Mouse (Mus musculus): ENCODE measurements around the gene Csnk1d. TPM values are rescaled to one million over a fixed set of nuclear protein-coding genes. Genes with fewer than 3 reads are reported as not detected.

Csnk1d gene
- total RNA-seq, 2 experiments from 2014 or later, result 50.0 to 53.7 TPM

- no peak overlapping the region for H3K4me3 ChIP-seq
- intact Hi-C loops (cut with DNase I), result no loop called here
- no peak for TF ChIP-seq CTCF (IDR thresholded peaks at IDR 0.05)
- 0 out of 2 replicates have a peak overlapping the region, but pooled peaks have one; percentile 97 for H3K27ac ChIP-seq
- no peak for DNase-seq
Measured at GRCm38 (mm10) chr11:120959564-120959963, 31.6 kb downstream of the Csnk1d start.

DNA sequence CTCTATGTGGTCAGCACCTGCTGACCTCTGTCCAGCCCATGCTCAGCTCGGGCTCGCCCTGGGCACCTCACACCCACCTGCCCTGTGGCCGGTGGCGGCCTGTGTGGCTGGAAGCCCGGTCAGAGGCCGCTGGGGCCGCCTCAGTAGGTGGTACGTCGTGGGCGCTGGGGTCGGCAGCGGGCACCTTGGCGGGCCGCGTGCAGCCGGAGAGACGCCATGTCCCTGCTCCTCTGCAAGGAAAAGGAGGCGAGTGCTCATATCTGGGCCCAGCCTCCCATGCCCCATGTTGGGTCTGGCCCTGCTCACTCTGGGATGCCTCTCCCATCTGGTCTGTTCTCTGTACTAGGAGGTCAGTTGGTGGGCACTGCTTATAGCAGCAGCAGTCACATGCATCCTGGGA, 32.1 kb downstream of the Csnk1d start:
- H3K27ac ChIP-seq, result peak overlapping the region; percentile 97; the same call in 1 of the 2 replicates
- peak; percentile 40 for DNase-seq
- intact Hi-C loops (cut with DNase I), result no loop called here
- no peak overlapping the region for H3K4me3 ChIP-seq
- no peak for TF ChIP-seq CTCF (IDR thresholded peaks at IDR 0.05)

- no peak for TF ChIP-seq CTCF (IDR thresholded peaks at IDR 0.05)
- Histone ChIP-seq H3K4me3 (peak overlapping the region; percentile 38), H3K27ac (peak overlapping the region; percentile 97)
- intact Hi-C loops (cut with DNase I), result no loop called here
- DNase-seq, result peak; percentile 70
Measured at GRCm38 (mm10) chr11:120957731-120958257, 33.3 kb downstream of the Csnk1d start.

- DNase-seq, result no peak
- Histone ChIP-seq H3K4me3 (peak overlapping the region; percentile 38), H3K27ac (peak overlapping the region; percentile 97)
- no peak for TF ChIP-seq CTCF (IDR thresholded peaks at IDR 0.05)
- intact Hi-C loops (cut with DNase I), result no loop called here
Measured at GRCm38 (mm10) chr11:120957052-120957451, 34.1 kb downstream of the Csnk1d start.

- no peak for DNase-seq
- Histone ChIP-seq H3K27ac (peak overlapping the region; percentile 97), H3K4me3 (peak overlapping the region; percentile 9; the same call in 1 of the 2 replicates)
- intact Hi-C loops (cut with DNase I), result no loop called here
- TF ChIP-seq CTCF (IDR thresholded peaks at IDR 0.05), result no peak
Measured at GRCm38 (mm10) chr11:120955701-120956100, 35.4 kb downstream of the Csnk1d start.

DNA sequence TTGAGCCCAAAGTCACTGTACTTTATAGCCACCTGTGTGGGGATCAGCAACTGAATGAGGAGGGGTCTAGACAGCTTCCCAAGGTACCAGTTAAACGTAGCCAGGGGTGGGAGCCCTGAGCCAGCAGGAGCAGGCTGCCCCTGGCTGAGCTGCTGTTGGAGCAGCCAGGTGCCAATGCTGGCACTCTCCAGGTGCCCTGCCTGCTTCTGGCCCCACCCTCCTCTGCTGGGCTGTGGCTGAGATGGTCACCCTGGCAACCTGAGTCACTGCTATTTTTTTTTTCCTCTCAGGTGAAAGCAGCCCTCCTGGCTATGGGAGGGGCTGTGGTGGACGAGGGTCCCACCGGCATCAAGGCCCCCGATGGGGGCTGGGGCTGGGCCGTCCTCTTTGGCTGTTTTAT, 36.2 kb downstream of the Csnk1d start:
- Histone ChIP-seq H3K27ac (peak overlapping the region; percentile 97), H3K4me3 (peak overlapping the region; percentile 65)
- TF ChIP-seq CTCF (IDR thresholded peaks at IDR 0.05), result no peak
- peak; percentile 75 for DNase-seq
- intact Hi-C loops (cut with DNase I), result no loop called here

DNA sequence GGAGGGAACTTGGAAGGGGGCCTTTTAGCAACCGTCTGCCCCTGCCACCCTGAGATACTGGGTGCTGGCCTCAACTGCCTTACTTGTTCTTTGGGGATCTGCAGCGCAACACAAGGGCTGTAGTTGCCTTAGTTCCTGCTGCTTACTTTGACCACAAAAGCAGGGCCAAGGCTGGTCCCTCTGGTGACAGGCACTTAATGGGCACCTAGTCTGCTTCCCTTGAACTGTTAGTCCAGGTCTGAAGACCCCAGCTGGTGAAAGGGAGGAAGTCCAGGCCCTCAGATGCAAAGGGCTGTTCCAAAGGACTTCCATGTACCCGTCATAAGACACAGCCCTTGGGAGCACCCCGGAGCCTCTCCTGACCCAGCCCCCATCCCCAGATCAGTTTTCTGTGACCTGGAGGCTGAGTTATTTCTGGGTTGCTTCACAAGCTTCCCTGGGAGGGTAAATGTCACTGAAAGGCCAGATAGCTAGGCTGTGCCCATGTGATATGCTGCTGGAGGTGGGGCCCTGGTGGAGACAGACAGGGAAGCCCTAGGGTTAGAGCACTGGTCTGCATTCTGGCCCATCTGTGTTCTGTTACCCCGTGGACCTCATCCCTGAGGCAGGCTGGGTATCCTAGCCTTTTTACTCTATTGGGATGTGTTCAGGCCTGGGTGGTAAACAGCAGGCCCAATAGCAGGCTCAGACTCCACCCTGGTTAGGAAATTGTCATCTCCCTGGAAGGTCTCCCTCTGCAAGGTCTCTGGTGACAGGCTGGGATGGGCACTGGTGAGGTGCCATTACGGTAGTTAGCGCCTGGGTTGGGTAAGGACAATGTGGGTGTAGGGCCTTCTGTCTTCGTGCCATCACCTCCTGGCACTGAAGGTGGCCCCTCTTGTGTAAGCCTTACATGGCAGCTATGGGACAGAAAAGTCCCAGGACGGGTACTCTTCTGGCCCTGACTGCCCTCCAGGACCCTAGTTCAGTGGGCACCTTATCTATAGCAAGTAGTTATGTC, 39.1 kb downstream of the Csnk1d start:
- intact Hi-C loops (cut with DNase I), result no loop called here
- DNase-seq, result peak; percentile 88
- TF ChIP-seq CTCF (IDR thresholded peaks at IDR 0.05), result peak; percentile 15; the same call in 1 of the 2 replicates
- Histone ChIP-seq H3K4me3 (peak overlapping the region; percentile 73), H3K27ac (peak overlapping the region; percentile 97)

DNA sequence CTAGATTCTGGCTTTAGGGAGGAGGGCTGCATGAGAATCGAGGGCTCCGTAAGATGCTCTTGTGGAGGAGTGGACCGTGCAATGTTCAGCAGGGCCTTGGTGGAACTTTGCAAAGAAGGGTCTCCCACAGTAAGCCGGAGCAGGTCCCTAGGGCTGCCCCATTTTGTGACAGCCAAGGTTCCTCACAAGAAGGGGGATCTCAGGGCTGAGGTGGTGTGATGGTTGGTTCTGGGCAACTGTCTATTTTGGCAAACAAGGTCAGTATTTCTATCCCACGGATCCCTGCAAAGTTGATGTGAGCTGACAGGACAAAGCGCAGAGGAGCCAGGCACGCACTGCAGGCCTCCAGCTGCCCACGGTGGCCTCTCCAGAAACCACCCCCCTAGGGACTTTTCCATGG, 39.9 kb downstream of the Csnk1d start:
- no peak for DNase-seq
- intact Hi-C loops (cut with DNase I), result no loop called here
- no peak for TF ChIP-seq CTCF (IDR thresholded peaks at IDR 0.05)
- Histone ChIP-seq H3K27ac (peak overlapping the region; percentile 97), H3K4me3 (peak overlapping the region; percentile 73)

- peak; percentile 98 for DNase-seq
- peak overlapping the region; percentile 97 for H3K27ac ChIP-seq
- intact Hi-C loops (cut with DNase I), result no loop called here
- peak overlapping the region; percentile 73 for H3K4me3 ChIP-seq
- peak; percentile 32; the same call in 1 of the 2 replicates for TF ChIP-seq CTCF (IDR thresholded peaks at IDR 0.05)
Measured at GRCm38 (mm10) chr11:120950281-120951202, 40.6 kb downstream of the Csnk1d start.

DNA sequence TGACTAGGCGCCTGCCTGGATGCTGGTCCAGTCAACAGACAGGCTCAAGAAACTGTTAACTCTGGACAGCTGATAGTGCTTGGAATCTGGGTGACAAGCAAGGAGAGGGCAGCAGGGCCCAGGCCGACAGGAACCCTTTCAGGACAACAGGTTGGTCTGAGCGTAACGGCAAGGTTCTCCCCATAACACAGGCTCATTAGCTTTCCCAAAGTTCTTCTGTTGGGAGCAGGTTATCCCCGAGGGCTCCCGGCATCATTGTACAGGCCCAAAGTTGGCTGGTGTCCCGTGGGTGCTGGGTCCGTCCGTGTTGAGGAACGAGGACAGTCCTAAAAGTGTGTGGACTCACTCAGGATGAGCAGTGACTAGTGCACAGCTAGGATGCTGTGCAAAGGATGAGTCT, 41.3 kb downstream of the Csnk1d start:
- H3K4me3 ChIP-seq, result peak overlapping the region; percentile 73
- no peak for TF ChIP-seq CTCF (IDR thresholded peaks at IDR 0.05)
- peak; percentile 70 for DNase-seq
- intact Hi-C loops (cut with DNase I), result loop anchor here (2.0 kb wide), 1 partner anchor 17 kb away; the partner anchor contains the start of gene Ccdc57
- H3K27ac ChIP-seq, result peak overlapping the region; percentile 97

DNA sequence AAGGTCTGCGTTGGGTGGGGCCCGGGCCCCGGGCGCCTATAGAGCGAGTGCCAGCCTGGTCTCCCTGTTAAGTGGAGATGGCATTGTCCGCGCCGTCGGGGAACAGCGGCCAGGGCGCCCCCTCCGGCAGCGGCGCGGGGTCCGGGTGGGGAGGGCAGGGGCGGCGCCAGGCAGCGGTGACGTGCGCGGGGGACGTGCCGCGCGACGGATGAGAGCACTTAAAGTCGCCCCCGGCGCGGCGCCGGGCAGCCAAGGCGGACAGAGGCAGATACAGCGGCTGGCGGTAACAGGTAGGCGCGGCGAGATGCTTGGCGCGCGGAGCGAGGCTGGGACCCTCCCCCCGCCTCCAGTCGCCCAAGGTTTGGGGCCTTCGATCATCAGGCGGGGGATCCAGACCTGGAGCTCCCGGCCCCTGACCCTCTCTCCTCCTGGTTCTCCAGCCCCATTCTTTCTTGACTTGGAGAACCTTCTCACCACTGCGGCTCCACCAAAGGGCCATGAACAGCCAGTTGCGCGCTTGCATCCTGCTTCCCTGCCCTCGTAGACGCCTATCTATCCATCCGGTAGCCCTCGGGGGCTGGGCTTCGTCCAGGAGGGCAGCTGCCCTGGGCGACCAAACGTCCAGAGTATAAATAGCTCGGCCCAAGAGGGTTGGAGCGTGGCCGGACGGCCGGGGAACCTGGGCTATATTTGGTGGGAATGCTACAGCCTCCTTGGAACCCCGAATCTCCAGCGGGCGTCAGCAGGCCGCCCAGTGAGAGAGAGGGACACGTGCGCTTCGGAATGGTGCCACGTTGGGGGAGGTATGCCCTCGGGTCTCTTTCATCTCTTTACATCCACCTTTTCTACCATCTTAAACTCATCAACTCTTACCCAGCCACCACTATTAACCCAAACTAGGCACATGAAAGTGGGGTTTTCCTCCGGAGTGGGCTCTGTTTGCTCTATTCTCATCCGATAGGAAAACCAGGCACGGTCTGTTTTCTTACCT, 42.0 kb downstream of the Csnk1d start:
- DNase-seq, result peak; percentile 93
- TF ChIP-seq CTCF (IDR thresholded peaks at IDR 0.05), result peak; percentile 31
- intact Hi-C loops (cut with DNase I), result loop anchor here (2.0 kb wide), 1 partner anchor 16 kb away; the partner anchor contains the start of gene Ccdc57

More for the DNA sequence above, 42.0 kb downstream of the Csnk1d start:
- Histone ChIP-seq H3K4me3 (peak overlapping the region; percentile 73), H3K27ac (peak overlapping the region; percentile 97)

Data from gastrocnemius, adult 2 months (tissue).